Mouse (Mus musculus) hindbrain, embryonic 12.5 days (tissue): ENCODE data around the gene 4933407L21Rik. TPM values are rescaled to one million over a fixed set of nuclear protein-coding genes. Genes with fewer than 3 reads are reported as not detected.

Source experiments
- ATAC-seq: fragments of 200-750 bp; cut with Nextera tagmentation; 2 replicates; pipeline ENCODE4 v1.8.0; 2017; ENCODE audit warnings: moderate TSS enrichment; ENCODE audit not compliant: low FRiP score
- H3K27ac ChIP-seq: fragments of 300-500 bp; sonication (generic); 2 replicates; pipeline ENCODE4 v1.5.1; 2016; ENCODE audit warnings: mild to moderate bottlenecking
- H3K27me3 ChIP-seq: fragments of 300-500 bp; sonication (generic); 2 replicates; pipeline ENCODE4 v1.6.1; 2016; ENCODE audit warnings: mild to moderate bottlenecking
- H3K36me3 ChIP-seq: fragments of 300-500 bp; sonication (generic); 2 replicates; pipeline ENCODE4 v1.6.1; 2016; ENCODE audit warnings: mild to moderate bottlenecking
- H3K4me1 ChIP-seq: fragments of 300-500 bp; sonication (generic); 2 replicates; pipeline ENCODE4 v1.6.1; 2016
- H3K4me2 ChIP-seq: fragments of 300-500 bp; sonication (generic); replicated peaks from 2 replicates; pipeline ENCODE4 v1.6.1; 2016; ENCODE audit warnings: mild to moderate bottlenecking
- H3K4me3 ChIP-seq: fragments of 300-500 bp; sonication (generic); 2 replicates; pipeline ENCODE4 v1.5.1; 2016; ENCODE audit warnings: mild to moderate bottlenecking
- H3K9ac ChIP-seq: fragments of 300-500 bp; sonication (generic); 2 replicates; pipeline ENCODE4 v1.6.1; 2016; ENCODE audit warnings: mild to moderate bottlenecking, moderate library complexity
- H3K9me3 ChIP-seq: fragments of 300-500 bp; sonication (generic); replicated peaks from 2 replicates; pipeline ENCODE4 v1.6.1; 2016; ENCODE audit warnings: mild to moderate bottlenecking
- WGBS: fragments of 180-500 bp; shearing (Covaris S2); methylation state at CpG from one replicate; pipeline ENCODE4 v1.1.7; 2016; 5-methylcytosine and 5-hydroxymethylcytosine counted together
- polyA plus RNA-seq: library from polyadenylated mRNA; unstranded; fragments of >200 nt; fragmentation: Nextera tagmentation; extraction: Ambion mirVana; gene quantifications from 2 replicates; pipeline ENCODE4 v1.2.1, GENCODE M21; 2016

Gene 4933407L21Rik
- polyA plus RNA-seq, 1 experiment from 2014 or later = 1.6 TPM

DNA sequence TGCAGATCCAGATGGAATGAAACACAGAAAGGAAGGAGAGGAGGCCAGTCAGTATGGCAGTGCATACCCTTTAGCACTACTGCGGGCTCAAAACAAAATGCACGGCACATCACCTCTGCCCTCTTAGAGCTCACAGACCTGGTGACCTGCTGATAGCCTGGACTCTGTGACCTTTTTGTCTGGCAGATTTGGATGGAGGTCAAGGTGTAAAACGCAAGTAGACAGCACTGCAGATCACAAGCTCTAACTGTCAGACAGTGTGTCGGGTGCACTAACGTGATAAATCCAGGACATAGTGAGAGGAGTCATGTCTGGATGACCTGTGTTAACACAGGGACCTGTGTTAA lies 5.4 kb upstream of the 4933407L21Rik start:
- no peak overlapping the region for H3K27ac ChIP-seq
- no peak overlapping the region for H3K4me2 ChIP-seq
- no peaks in the 10 kb centered on the region for H3K36me3 ChIP-seq
- H3K4me1 ChIP-seq = peaks cover 12% of the 10 kb centered on the region
- ATAC-seq = no peak
- no peaks in the 10 kb centered on the region for H3K27me3 ChIP-seq
- H3K9ac ChIP-seq = no peak overlapping the region
- 77% methylated on average over 5 of the region's 5 CpGs for WGBS
- H3K4me3 ChIP-seq = no peak overlapping the region
- no peaks in the 10 kb centered on the region for H3K9me3 ChIP-seq

DNA sequence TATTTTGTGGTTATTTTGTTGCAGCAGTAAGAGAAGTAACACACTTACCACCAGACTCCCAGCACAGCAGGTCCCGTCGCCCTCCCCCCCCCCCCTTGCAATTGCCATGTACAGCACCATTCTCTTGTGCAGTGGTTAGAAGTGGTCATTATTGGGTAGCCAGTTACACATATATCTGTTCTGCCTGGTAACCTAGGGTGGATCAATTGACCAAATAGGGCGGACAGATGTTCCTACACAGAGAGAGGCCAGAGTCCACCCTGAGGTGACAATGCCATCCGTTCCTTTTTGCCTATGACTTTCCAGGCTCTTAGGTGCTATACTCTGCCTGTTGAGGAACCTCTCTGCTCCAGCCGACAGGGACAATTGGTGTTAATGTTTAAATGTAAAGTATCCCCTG lies 3.1 kb upstream of the 4933407L21Rik start:
- Histone ChIP-seq H3K27ac (no peak overlapping the region), H3K27me3 (no peaks in the 10 kb centered on the region), H3K4me3 (no peak overlapping the region), H3K4me1 (peaks cover 28% of the 10 kb centered on the region), H3K4me2 (no peak overlapping the region), H3K36me3 (no peaks in the 10 kb centered on the region), H3K9me3 (no peaks in the 10 kb centered on the region), H3K9ac (no peak overlapping the region)
- no peak for ATAC-seq
- 82% methylated on average over 5 of the region's 5 CpGs for WGBS

DNA sequence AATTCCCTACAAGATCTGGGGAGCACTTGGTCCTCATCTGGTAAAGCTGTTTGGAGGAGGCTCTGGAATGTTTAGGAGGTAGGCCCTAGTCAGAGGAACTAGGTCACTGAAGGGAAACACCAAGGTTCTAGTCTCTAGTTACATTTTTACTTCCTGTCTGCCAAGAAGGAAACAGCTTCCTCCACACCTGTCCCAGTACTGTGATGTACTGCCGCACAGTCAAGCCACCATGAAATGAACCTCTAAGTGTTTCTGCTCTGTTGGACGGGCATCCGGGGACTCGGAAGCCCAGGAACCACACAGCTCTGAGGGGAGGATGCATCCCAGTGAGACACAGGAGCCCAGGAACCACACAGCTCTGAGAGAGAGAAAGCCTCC lies 394 bp downstream of the 4933407L21Rik start:
- H3K9ac ChIP-seq = no peak overlapping the region
- H3K36me3 ChIP-seq = no peaks in the 10 kb centered on the region
- ATAC-seq = peak; percentile 47
- H3K4me2 ChIP-seq = no peak overlapping the region
- WGBS = 49% methylated on average over 4 of the region's 4 CpGs
- H3K4me1 ChIP-seq = peaks cover 33% of the 10 kb centered on the region
- H3K27ac ChIP-seq = peak overlapping the region; percentile 66
- H3K4me3 ChIP-seq = no peak overlapping the region
- no peaks in the 10 kb centered on the region for H3K27me3 ChIP-seq
- H3K9me3 ChIP-seq = no peaks in the 10 kb centered on the region

DNA sequence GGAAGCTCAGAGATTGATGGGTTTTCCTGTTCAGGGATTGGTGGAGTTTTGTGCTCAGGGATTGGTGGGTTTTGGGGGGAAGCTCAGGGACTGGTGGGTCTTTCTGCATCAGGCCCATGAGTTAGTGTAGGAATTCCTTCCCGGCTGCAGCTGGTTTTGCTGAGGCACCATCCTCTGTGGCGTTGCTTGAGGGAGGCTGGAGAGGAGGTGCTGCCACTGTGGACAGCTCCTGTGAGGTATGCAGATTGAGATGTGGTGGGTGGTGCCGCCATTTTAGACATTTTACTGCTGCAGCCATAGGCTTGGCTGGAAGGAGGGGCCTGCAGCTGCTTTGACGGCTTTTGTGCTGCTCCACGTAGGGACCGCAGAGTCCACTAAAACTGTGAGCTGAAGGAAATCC lies 1.1 kb downstream of the 4933407L21Rik start:
- Histone ChIP-seq H3K27me3 (no peaks in the 10 kb centered on the region), H3K4me3 (no peak overlapping the region), H3K9me3 (no peaks in the 10 kb centered on the region), H3K9ac (no peak overlapping the region), H3K27ac (no peak overlapping the region; the same call in 1 of the 2 replicates), H3K36me3 (no peaks in the 10 kb centered on the region), H3K4me1 (peaks cover 40% of the 10 kb centered on the region), H3K4me2 (no peak overlapping the region)
- WGBS = 84% methylated on average over 6 of the region's 6 CpGs
- ATAC-seq = no peak

DNA sequence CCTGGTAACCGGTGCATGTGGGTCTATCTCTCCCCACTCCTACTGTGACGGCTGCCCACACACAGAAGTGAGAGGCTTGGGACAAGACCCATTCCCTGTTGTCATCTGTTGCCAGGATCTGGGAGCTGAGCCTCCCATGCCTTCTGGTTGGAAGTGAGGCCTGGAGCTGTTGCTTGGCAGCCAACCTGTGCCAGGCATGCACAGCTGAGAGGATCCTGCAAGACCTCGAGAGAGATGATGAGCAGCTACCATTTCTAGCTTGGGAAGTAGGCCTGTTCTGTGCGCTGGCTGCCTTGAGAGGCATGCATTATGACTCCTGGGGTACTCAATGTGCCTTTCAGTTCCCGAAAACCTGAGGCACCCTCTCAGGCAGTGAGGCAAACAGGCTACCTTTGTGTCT lies 2.9 kb downstream of the 4933407L21Rik start:
- Histone ChIP-seq H3K9me3 (no peaks in the 10 kb centered on the region), H3K36me3 (no peaks in the 10 kb centered on the region), H3K9ac (no peak overlapping the region), H3K4me1 (peaks cover 43% of the 10 kb centered on the region), H3K4me2 (no peak overlapping the region), H3K4me3 (no peak overlapping the region), H3K27ac (no peak overlapping the region), H3K27me3 (no peaks in the 10 kb centered on the region)
- WGBS = 74% methylated on average over 5 of the region's 5 CpGs
- ATAC-seq = no peak

DNA sequence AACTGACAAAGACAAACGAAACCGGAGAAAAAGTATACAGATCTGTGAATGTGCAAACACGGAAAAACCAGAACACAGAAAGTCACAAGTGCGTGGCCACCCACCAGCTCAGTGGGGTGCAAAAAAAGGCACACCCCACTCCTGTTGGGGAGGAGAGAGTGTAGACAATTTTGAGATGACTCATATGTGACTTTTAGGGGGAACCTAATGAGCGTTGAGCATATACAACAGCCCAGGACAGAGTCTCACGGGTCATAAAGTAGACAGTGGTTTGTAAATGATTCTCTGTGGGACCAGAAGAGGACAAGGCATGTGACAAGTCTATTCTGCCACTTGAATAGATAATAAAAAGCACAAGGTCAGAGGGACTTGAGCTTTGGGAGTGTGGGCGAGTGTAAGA lies 4.9 kb downstream of the 4933407L21Rik start:
- H3K9ac ChIP-seq = no peak overlapping the region
- no peaks in the 10 kb centered on the region for H3K36me3 ChIP-seq
- ATAC-seq = no peak
- no peaks in the 10 kb centered on the region for H3K27me3 ChIP-seq
- H3K27ac ChIP-seq = 0 out of 2 replicates have a peak overlapping the region, but pooled peaks have one; percentile 46
- H3K4me1 ChIP-seq = peaks cover 35% of the 10 kb centered on the region
- no peaks in the 10 kb centered on the region for H3K9me3 ChIP-seq
- peak overlapping the region; percentile 19; the same call in 1 of the 2 replicates for H3K4me2 ChIP-seq
- WGBS = 5% methylated on average over 7 of the region's 7 CpGs
- no peak overlapping the region for H3K4me3 ChIP-seq

DNA sequence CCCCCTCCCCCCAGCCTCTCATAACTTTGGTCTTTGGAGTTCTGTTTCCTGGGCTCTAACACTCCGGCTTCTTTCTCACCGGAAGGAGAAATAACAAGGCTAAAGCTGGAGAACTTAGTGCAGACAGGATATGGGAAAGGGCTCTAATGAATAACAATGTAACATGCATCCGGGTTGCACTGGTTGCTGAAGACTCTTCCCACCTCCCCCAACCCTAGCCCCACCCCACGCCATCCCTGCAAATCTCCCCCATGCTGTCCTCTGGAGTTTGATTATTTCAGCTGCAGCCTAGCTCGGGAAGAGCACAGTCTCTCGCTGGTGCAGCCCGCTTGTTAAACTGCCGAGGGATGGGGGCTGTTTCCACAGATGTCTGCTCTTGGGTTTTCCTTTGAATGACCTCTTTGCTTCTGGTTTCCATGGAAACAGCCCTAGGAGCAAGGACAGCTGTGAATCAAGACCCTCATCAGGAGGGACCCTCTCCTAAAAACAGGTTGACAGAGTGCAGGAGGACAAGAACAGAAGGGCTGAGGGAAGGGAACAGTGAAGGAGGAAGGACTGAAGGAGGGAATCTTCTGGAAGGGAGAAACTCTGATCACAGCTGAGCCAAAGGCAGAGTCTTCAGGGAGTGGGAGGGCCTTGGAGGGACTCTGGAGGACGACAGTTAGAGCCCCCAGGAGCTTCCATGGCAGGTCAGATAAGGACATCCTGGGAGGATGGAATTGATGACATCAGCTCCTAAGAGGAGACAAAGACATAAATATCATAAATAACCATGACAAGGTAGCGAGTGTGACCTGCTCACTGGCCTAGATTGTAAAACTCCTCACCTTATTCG lies 5.6 kb downstream of the 4933407L21Rik start:
- Histone ChIP-seq H3K4me3 (no peak overlapping the region), H3K4me2 (peak overlapping the region; percentile 19; the same call in 1 of the 2 replicates), H3K9ac (no peak overlapping the region), H3K9me3 (no peaks in the 10 kb centered on the region), H3K4me1 (peaks cover 29% of the 10 kb centered on the region), H3K27me3 (no peaks in the 10 kb centered on the region), H3K27ac (peak overlapping the region; percentile 46; the same call in 1 of the 2 replicates), H3K36me3 (no peaks in the 10 kb centered on the region)
- WGBS = 7% methylated on average over 11 of the region's 11 CpGs
- ATAC-seq = peak; percentile 50

DNA sequence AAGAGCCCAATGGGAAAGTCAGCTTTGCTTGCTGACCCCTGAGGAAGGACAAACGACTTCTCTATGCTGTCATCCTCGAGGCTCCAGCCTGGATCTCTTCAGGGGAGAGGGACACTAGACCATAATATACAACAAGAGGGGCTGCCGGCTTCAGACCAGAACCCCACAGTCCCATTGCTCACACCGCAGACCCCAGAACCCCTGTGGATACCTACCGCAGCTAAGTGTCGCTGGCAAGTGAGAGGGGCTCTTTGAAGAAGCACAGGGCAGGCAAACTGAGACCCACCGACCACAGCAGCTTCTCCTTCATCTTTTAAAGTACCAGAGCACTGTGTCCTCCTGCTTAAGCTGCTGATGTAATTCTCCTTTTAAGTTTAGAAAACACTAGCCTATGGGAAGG lies 6.3 kb downstream of the 4933407L21Rik start:
- H3K36me3 ChIP-seq = no peaks in the 10 kb centered on the region
- H3K4me3 ChIP-seq = no peak overlapping the region
- H3K9ac ChIP-seq = no peak overlapping the region
- no peak overlapping the region for H3K4me2 ChIP-seq
- H3K27ac ChIP-seq = no peak overlapping the region
- WGBS = 8% methylated on average over 7 of the region's 7 CpGs
- H3K4me1 ChIP-seq = peaks cover 24% of the 10 kb centered on the region
- ATAC-seq = no peak
- H3K27me3 ChIP-seq = no peaks in the 10 kb centered on the region
- no peaks in the 10 kb centered on the region for H3K9me3 ChIP-seq

DNA sequence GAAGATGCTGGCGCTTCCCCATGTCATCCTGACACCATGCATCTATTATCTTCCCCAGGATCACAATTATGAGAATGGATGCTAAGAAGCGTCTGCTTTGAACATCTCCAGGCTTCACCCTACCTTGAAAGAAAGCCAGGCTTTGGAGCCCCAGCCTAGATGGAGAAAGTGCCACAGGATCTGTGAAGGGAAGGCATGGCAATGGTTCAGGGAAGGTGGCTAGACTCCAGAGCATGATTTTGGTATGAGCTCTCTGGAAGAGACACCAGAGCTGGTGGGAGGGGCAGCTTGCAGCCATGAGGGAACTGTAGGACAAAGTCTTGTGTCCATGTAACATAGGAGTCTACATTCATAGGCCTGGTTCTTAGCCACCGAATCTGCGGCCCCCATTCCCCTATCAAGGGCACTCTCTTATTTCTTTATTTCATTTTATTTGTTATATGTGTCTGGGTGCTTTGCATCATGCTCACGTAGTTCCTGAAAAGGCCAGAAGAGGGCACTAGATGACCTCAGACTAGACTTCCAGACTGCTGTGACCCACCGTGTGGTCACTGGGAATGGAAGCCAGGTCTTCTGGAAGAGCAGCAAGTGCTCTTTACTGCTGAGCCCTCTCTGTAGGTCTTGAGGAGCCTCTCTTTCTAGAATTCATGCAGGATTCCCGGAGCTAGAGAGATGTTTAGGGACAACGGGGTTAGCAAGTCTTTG lies 7.0 kb downstream of the 4933407L21Rik start:
- H3K27ac ChIP-seq = no peak overlapping the region

DNA sequence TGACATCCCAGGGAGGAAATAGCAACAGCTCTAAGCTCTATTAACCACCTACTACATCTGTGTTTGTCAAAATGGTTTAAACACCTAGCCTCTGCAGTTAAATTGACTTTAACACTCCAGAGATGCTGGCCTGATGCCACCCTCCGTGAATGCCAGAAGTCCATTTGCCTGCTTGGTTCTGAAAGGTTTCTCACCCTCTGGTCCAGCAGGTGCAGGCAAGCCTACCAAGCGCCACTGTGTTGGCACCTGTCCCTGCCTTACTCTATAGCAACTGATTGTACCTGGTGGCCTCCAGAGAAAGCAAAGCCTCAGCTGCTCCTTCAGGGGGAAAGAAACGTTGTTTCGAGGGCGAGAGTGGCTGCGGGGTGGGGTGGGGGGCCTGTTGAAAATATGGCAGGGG lies 8.0 kb downstream of the 4933407L21Rik start:
- H3K27ac ChIP-seq = no peak overlapping the region
- H3K9ac ChIP-seq = no peak overlapping the region
- H3K27me3 ChIP-seq = no peaks in the 10 kb centered on the region
- no peak overlapping the region for H3K4me2 ChIP-seq
- H3K9me3 ChIP-seq = no peaks in the 10 kb centered on the region
- H3K4me3 ChIP-seq = no peak overlapping the region
- H3K4me1 ChIP-seq = peaks cover 24% of the 10 kb centered on the region
- 78% methylated on average over 6 of the region's 6 CpGs for WGBS
- H3K36me3 ChIP-seq = no peaks in the 10 kb centered on the region
- ATAC-seq = no peak

More for the DNA sequence above, 7.0 kb downstream of the 4933407L21Rik start:
- 46% methylated on average over 8 of the region's 8 CpGs for WGBS
- ATAC-seq = no peak
- Histone ChIP-seq H3K36me3 (no peaks in the 10 kb centered on the region), H3K27me3 (no peaks in the 10 kb centered on the region), H3K4me3 (no peak overlapping the region), H3K9ac (no peak overlapping the region), H3K4me1 (peaks cover 24% of the 10 kb centered on the region), H3K9me3 (no peaks in the 10 kb centered on the region), H3K4me2 (no peak overlapping the region)

DNA sequence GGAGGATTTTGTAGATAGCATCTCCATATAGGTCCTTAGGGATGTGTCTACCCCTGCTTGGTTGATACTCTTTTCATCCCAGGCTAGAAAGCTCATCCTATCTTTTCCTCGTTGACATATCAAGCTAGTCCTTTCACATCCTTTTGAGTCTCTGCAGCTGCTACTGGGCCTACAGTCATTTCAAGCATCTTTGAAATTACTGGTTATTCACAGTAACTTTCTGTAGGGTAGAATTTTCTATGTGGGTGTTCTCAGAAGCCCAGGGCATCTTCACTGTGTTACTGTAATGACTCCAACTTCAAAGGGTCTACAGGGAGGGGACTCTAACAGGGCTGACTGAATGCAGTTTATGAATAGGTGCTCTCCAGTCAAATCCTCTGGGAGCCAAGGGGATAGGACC lies 9.0 kb downstream of the 4933407L21Rik start:
- no peak overlapping the region for H3K4me3 ChIP-seq
- H3K27me3 ChIP-seq = no peaks in the 10 kb centered on the region
- no peaks in the 10 kb centered on the region for H3K9me3 ChIP-seq
- ATAC-seq = no peak
- H3K4me1 ChIP-seq = peaks cover 23% of the 10 kb centered on the region
- no peaks in the 10 kb centered on the region for H3K36me3 ChIP-seq
- no peak overlapping the region for H3K27ac ChIP-seq
- WGBS = 88% methylated on average over 1 of the region's 1 CpGs
- no peak overlapping the region for H3K4me2 ChIP-seq
- no peak overlapping the region for H3K9ac ChIP-seq

DNA sequence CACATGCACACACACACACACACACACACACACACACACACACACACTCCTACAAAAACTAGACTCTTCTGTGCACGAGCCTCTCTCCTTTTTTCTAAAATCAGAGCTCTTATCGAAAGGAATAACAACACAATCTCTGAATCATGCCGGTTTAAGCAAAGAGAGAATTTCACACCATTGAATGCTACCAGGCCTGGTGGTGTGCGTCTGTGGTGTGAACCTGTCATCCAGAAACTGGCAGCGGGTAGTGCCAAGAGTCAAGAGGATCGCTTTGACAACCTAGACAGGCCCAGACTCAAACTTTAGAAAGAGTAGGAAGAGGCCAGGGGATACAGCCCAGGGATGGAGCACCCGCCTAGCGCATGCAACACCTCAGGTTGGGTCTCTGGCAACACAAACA lies 14.0 kb downstream of the 4933407L21Rik start:
- H3K9ac ChIP-seq = no peak overlapping the region
- no peaks in the 10 kb centered on the region for H3K27me3 ChIP-seq
- H3K36me3 ChIP-seq = no peaks in the 10 kb centered on the region
- 88% methylated on average over 8 of the region's 8 CpGs for whole genome bisulfite sequencing
- no peaks in the 10 kb centered on the region for H3K4me1 ChIP-seq
- H3K4me2 ChIP-seq = no peak overlapping the region
- no peak for ATAC-seq
- H3K9me3 ChIP-seq = no peaks in the 10 kb centered on the region
- H3K4me3 ChIP-seq = no peak overlapping the region
- H3K27ac ChIP-seq = no peak overlapping the region
